Mouse (Mus musculus) neural tube, embryonic 10.5 days (tissue): ENCODE data around the gene Map7.

ENCODE experiments used
- DNase-seq: peaks from one replicate; pipeline ENCODE4 v3.0.0-alpha.2; 2017; ENCODE audit warnings: low spot score; ENCODE audit errors: extremely low spot score

The Map7 gene

DNA sequence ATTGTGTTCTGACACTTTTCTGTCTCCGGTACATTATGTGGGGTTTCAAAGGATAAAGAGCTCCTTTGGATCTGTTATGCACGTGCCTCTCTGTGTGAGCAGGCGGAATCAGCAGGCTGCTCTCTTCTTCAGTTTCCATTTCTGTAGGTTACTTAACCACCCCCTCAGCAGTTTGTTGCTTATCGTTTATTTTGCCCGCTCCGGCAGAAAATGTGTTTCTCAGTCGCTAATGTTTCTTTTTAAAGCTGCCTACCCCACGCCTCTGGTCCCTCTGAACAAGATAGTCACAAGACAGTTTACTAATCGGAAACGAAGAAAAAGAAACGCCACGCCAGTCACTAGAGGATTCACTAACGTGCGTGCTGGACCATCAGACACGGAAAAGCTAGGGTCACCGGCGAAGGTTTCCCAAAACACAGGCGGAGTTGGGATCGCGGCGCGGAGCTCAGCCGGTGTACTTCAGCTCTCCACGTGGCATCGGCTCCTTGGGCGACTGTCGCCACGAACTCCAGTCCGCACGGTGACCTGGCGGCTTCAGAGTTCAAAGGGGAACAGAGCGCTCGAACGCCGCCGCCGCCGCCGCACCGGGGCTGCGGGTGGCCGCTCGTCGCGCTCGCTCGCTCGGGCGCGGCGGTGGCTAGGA, at the start of gene Map7:
TSS of gene Map7 (plus strand) at position 342 of the 643 bp plus-strand sequence.
- peak; percentile 45 for DNase-seq

DNA sequence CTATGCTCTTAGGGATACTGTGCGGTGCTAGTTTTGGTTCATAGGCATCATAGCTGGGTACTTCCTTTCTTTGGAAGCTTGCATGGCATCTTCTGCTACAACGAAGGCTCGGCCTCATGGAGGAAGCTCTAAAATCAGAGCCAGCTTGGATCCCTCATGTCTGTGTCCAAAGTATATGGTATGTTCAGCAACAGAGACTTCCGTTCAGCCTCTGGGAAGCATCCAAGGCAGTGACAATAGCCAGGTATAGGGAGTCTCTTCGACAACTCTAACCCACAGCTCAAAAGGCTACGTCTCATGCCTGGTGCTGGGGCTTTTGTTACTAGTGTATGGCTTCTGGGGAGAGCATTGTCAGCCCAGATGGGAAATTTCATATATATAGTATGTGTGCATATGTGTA, 46.8 kb upstream of the Map7 start:
- no peak for DNase-seq

DNA sequence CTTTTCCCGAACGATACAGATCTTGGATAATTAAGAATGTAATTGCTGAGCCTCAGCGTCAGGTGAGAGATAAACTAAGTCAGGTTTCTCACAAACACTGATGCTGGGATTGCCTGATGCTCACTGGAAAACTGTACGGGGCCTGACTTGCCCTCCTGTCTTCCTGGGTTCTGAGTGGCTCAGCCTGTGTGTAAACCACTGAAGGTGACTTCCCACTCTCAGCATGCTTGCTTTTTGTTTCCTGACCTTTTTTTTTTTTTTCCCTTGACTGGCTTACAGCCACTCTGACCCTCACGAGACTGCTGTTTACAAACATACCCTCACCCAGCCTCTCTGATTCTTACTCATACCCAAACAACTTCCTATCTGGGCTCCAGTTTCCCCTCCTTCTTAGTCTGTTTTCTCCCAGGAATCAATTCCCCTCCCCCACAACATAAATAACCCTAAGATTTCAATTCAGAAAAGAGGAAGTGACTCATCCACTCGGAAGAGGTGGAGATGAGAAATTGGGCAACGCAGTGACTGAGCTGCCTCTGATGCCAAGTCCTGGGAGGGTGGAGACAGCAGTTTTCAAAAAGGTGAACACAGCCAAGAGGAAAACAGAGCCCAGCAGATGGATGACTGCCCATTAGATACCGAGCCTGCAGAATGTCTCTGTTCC, 43.9 kb upstream of the Map7 start:
- no peak for DNase-seq

DNA sequence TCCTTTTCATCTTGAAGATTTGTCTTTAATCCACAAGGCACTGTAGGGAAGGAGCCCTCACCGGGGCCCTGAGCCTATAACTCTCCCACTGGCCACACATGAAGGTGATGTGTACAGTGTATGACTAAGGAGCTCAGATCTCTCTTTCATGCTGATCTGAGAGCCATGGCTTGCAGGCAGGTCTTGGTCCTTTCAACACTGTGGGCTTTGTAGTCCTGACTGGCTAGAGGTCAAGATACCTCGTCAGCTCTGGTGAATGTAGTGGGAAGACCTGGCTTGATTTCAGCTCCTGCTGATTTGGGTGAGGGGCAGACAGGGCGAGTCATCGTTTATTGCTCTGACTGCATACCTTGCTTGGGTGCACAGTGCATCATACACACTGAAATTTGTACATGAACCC, 42.7 kb upstream of the Map7 start:
- no peak for DNase-seq

DNA sequence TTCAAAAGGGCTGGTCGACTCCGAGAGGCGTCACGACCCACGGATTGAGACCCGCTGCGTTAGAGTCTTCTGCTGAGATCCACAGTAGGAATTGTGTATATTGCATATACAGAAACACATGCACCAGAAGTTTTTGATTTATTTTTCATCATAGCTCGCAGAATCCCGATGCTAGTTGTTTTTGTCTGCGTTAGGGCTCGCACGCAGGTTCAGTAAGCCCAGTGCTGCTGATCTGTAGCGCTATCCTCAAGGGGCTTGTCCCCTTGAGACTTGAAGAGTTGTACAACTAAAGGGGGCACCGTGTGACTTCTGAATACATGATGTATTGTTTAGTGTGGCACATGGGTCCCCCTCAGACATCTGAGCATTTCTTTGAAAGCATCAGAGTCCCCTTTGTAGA, 41.2 kb upstream of the Map7 start:
- DNase-seq: no peak

DNA sequence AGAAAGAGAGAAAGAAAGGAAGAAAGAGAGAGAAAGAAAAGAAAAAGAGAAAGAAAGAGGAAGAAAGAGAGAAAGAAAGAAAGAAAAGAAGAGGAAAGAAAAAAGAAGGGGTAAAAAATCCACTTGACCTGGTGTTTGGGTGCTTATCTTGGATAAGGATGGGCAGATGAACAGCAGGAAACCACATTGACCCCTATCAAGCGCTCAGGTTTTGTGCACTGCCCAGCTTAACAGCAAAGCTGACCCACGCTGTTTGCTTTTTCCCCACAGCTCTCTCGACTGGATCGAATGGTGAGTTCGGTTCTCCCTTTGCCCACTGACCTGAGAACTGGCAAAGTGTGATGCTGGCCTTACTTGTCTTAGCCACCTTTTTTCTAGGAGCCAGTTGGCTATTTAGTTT, 36.8 kb upstream of the Map7 start:
- no peak for DNase-seq

DNA sequence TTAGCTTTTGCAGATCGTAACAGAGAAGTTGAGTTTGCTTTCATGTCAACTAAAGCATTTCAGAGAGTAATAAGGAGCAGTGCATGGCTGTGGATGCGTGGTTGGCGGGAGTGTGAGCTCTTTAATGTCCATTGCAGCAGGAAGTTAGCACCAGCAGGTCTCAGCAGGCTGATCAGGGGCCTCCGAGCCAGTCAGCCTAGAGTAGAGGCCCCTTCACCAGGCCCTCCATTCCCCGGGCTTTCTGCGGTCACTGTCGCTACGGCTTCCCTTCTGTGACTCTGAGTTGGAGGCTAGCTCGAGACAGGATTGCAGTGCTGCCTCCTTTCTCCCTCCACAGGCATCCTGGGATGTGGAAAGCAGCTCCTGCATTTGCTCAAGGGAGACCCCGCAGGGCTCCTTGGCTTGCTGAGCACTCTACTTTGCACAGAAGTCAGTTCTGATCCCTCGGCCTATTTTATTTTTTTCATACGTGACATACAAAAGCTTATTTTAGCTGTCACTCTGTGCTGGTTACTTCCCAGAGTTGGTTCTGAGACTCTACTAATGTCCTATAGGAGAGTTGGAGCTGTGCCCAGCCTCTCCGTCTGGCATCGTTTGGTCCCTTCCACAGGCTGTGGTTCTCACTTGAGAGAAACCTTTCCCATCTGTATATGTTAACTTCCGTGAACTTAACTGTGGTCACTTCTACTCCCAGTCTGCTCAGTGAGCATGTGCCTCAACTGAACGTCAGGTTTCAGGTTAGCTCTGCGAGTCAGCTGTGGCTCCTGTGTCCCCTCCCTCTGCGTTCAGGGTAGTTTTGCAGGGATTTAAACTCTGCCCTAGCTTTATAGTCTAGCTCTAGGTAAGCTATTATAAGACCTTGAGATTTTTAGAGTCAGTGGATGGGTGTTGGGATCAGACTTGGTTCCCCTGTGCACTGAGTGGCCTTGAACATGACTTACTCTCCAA, 36.0 kb upstream of the Map7 start:
- DNase-seq: no peak

DNA sequence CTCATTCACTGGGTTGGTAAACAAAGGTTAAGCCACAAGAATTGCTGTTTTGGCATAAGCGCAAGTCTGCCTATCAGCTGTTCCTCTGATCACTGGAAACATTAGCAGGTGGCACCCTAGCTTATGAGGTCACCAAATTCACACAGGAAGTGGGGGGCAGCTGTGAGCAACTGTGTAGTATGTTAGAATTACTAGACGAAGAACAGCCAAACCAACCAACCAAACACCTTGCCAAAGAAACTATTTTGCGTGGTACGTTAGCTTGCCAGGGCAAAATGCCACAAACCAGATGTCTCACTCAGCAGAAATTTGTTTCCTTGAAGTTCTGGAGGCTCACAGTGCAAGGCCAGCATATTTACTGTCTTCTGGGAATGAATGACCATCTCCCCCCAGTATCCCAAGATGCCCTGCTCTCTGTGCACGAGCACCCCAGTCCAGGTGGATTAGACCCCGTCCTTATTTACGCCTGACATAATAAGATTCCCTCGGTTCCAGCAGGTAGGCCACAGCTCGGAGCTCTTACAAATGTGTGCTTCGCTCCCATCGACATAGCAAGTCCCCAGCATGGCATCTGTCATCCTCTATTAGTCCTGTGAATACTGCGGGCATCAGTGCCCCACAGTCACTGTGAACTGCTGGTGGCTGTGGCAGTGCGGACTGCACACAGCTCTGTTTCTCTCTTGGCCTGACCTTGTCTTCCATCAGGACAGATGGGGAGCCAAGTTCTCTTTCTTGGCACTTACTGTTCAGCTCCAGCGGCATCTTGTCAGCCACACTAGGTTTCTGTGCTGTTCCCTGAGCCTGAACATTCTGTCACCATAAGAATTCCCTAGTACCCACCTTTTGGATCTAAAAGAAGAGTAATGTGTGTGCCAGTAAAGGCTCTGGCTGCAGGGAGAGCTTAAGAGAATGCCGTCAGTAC, 28.5 kb upstream of the Map7 start:
- no peak for DNase-seq

DNA sequence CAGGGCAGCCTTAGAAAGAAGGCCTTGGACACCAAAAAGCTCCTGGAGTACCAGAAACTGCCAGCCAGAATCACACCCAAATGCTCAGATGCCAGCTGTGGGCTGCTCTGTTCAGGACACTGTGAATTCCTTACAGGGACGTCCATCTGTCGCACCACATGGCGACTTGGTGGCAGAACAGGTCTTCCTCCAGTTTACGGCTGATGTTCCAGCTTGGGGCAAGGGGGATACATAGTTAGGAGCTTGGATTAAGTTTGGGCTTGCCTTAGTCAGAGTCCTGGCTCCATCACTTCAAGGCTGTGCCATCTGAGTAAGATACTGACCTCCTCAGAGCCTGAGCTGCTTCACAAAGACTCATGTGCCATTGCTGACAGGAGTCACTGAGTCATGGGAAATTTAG, 26.3 kb upstream of the Map7 start:
- no peak for DNase-seq

DNA sequence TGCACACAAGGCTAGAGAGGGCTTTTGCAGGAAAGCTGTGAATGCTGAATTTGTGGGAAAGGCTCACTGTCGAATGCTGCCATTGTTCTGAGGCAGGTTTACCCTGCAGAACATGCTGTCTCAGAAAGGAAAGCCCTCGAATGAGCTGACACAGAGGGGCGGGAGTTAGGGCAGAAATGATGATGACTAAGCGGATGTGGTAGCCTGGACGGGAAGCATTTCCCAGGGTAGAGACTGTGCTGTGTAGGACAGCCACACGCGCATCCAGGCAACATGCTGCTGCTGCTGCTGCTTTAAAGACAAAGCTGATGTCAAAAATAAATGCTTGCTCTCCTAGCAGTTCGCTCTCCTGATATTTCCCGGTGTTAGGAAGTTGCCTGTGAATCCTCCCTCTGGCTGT, 24.9 kb upstream of the Map7 start:
- DNase-seq: no peak

DNA sequence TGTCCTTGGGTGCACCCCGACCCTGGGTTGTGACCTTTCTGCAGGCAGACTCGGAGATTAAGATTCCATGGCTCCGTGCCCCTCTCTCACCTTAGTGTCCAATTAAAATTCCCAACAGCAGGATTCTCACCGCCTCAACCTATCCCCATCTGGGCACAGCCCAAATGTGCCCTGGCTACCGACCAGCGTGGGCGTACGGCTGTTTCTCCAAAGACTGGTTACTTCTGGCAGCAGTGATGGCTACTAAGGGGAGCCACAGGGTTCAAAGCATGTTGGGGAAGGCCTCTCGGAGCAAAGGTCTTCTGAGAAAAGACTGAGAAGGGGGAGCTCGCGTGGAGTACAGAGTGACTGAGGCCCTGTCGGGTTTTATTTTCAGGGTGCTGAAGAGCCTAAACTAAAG, 23.7 kb upstream of the Map7 start:
- no peak for DNase-seq

DNA sequence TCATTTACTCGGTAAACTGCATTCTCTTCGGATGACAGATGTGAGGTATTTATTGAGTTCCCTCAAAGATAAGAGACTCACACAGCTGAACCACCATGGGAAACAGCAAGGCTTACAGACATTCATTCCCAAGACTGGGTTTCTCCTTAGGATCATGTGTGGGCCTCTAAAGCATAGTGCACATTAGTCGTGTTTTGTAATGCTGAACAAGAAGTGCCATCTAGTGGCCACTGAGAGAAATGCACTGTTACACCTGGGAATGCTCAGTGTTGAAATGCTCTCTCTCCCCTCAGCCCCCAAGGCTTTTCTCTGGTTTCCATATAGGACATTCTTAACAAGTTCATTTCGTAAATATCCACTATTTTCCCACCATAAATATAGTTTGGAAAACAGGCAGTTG, 23.0 kb upstream of the Map7 start:
- peak; percentile 53 for DNase-seq

DNA sequence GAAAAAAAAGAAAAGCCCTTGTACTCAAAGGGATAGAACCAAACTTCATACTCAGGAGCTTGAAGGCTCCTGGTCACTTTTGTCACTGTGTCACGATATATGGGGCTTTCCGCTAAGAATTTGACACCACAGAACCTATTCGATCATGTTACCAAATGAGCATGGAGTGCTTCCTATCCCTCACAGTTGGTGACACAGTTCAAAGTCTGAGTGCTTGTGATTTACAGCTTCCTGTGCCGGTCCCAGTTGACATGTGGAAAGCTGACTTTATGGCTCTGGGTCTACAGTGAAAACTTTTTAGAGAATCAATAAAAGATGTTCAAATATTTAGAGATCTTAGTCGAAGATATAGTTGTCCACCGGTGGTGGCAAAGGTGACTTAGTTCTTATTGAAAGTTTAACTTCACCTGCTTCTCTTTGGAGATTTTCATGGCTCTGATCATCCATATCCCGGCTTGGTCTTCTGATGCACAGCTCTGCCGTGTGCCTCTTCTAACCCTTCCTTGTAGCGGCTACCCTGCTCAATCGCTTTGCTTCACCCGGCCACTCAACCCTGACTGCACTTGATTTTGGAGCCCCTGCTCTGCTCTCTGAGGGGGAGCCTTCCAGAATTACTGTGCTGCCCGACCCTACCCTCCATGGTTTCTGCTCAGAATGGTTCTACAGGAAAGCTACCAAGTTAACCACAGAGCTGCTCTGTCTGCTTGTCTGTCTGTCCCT, 15.2 kb upstream of the Map7 start:
- DNase-seq: no peak

DNA sequence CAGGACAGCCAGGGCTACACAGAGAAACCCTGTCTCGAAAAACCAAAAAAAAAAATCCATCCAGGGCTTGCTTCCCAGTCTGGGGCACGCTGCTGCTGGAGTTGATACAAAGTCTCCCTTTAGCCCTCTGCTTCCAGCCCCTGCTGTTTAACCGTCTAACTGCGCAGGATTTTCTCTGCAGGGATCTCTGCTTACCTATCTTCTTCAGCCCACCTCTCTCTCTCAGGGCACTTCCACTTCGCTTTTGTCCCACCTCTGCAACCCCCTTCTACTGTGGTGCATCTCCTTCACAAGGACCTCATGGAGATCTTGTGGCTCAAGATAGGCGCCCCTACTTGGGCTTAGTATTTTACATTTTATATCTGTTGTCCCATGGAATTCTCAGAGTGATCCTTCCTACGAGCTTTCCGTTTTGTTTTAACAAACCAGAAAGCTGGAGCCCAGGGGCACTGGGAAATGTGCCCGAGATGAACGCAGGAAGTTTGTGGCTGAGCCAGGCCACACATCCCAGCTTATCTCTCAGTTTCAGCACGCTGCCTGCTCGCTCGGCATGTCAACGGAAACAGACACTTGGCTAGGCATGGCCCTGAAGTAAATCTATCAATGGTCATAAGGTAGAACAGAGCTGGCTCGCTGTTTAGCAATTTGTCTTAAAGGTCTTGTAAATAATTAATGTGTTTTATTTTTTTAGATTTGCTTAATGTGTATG, 12.8 kb upstream of the Map7 start:
- no peak for DNase-seq

DNA sequence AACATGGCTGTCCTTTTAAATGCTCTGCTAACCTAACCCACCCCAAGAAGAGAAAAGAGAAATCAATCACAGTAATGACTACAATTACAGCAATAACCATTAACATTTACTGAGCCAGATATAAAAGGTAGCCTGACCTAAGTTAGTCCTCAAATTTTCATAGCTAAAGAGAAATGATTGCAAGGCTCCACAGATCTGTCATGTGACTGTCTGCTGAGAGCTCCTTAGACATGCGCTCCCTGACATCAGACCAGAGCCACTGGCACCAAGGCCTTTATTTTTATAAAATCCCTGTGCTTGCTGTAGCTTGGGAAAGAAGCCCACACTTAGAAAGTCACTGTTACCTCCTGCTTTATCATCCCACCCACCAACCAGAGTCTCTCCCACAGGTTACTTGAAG, 11.8 kb upstream of the Map7 start:
- DNase-seq: no peak

DNA sequence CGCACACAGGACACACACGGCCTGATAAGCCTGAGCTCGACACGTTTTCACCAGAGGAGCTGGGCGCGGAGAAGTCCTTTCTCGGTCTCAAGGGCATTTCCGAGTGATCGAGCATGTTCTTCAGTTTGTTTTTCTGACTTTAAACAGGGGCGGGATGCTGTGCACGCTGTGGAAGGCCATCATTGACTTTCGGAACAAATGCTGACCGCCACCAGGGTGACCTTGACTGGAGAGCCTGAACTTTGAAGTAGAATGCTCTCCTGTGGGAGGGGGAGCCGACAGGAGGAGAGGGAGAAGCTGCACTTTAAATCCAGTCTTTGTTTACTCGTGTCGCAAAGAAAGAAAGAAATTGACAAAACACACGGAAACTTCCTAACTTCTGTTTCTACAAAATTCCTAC, 6.9 kb upstream of the Map7 start:
- no peak for DNase-seq

DNA sequence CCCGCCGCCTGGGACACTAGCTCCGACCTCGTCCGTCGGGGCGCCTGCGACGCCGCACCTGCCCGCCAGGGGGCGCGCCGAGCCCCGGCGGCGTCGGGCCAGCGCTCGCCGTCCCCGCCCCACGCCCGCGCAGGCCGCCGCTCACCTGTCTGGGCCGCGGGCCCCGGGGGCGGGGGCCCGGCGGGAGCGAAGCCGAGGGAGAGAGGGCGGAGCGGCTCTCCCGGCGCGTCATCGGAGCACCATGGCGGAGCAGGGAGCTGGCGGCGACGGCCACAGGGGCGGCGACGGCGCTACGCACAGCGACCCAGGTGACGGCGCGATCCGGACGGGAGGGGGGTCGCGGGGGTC, 476 bp downstream of the Map7 start:
- peak; percentile 59 for DNase-seq

DNA sequence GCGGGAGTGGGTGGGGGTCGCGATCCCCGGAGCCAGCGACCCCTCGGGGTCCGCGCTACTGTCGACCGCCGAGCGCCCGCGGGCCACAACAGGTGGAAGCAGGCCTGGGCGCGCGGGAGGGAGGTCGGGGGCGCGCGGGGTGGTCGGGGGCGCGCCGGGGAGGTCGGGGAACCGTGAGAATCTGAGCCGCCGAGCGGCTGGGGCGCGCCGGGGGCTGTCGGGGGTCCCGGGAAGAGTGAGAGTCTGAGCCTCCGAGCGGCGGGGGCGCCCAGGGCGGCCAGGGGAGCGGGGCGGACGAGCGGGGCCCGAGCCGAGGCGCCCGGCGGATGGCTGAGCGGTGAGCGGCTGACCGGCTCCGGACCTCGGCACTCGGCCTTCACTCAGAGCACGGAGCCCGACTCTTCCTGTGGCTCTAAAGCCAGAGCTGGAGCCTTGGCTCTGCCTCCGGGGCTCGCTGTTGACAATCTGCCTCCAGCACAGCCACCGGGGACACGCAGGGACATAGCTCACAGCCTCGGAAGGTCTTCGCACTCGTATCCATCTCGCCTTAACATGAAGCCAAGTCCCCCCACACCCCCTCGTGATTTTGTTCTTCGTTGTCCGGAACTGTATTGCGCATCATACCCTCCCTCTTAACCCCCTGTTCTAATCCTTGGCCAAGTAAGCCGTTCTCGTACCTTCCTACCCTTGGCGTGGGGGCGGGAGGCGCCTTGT, 1.0 kb downstream of the Map7 start:
- DNase-seq: peak; percentile 72

DNA sequence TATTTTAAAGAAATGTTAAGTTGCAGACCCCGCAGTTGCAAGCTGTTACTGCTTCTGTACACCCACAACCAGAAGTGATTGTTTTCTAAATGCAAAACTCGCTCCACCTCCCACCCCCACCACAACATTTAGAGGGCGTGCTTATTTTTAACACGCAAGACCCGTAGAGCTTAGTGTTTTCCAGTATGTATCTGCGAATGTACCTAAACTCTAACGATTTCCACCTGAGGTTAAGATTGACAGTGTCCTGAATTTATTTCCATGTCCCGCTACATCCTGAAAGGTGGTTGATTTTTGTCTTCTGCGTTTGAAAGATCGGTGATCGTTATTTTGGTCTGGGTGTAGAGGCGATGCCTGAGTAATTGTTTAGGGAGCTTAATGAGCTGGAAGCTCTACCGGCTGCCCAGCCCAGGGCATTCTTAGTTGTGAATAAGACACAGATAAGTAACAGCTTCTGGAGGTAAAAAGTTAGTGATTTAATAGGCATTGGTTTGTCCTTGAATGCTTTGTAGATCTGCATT, 1.6 kb downstream of the Map7 start:
- DNase-seq: peak; percentile 33
